Mouse (Mus musculus): ENCODE results near the gene Zkscan1. TPM values are rescaled to one million over a fixed set of nuclear protein-coding genes. Genes with fewer than 3 reads are reported as not detected.

Gene Zkscan1
- polyA plus RNA-seq, 1 experiment from 2014 or later: 31.2 TPM

DNA sequence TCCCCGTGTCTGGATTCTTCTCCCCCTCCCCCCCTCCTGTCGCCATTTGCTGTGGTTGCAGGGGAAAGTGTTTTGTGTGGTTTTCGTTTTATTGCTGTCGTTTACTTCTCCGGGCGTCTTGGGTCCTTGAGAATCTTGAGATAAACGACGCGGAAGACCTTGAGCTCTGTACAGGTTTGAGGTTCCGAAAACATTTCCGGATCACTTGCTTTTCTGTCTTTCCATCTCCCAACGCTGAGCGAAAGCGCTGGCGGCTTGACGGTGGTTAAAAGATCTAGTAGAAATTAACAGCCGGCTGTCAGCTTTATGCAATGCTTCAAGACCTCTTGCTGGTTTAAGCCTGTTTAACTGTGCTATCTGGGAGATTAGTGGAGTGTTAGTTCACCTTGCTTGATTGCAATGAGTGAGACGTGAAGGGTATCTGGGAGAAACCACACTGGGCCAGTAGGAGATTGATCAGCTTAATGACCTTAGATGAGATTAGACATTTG, 582 bp downstream of the Zkscan1 start:
- H3K36me3 ChIP-seq (ENCODE audit: control insufficient read depth, insufficient read depth): no peaks in the 10 kb centered on the region
- ATAC-seq: peak; percentile 30; the same call in 1 of the 2 replicates
- under 1% methylated on average over 18 of the region's 18 CpGs for WGBS

DNA sequence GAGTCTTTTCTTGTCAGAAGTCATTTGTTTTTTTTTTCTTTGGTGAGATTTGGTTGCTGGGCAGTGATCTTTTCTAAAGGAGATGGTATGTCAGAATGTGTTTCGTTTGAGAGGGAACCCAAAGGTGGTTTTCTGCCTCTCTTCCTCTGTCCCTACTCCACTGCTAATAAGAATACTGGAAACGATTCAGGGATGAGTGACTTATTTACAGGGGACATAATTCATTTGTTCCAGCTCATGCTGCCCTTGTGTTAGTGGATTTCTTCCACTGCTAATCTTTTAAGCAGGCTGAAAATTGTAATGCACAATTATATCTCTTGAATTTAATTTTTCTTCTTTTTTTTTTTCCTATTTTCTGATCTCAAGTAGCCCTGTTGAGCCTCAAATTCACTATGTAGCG, 2.0 kb downstream of the Zkscan1 start:
- H3K9me3 ChIP-seq (ENCODE audit: control insufficient read depth, low read length): no peaks in the 10 kb centered on the region
- H3K27me3 ChIP-seq (replicated peaks; ENCODE audit: control insufficient read depth, insufficient read depth, low read length): no peaks in the 10 kb centered on the region
- H3K27ac ChIP-seq (ENCODE audit: low read length): no peak overlapping the region
- H3K4me2 ChIP-seq (ENCODE audit: low read length): peak overlapping the region; percentile 86
- no peak overlapping the region for H3K4me3 ChIP-seq (replicated peaks; ENCODE audit: low read length)
- no peak for ATAC-seq
- 80% methylated on average over 3 of the region's 3 CpGs for WGBS
- no peak overlapping the region for H3K9ac ChIP-seq (replicated peaks; ENCODE audit: low read depth, low read length)
- peaks cover 21% of the 10 kb centered on the region for H3K4me1 ChIP-seq (replicated peaks; ENCODE audit: control insufficient read depth, insufficient read depth, low read length)
- no peaks in the 10 kb centered on the region for H3K36me3 ChIP-seq (ENCODE audit: control insufficient read depth, insufficient read depth)

More for the DNA sequence above, 582 bp downstream of the Zkscan1 start:
- H3K9me3 ChIP-seq (ENCODE audit: control insufficient read depth, low read length): no peaks in the 10 kb centered on the region
- peak overlapping the region; percentile 75 for H3K4me3 ChIP-seq (replicated peaks; ENCODE audit: low read length)
- peak overlapping the region; percentile 86 for H3K4me2 ChIP-seq (ENCODE audit: low read length)
- peak overlapping the region; percentile 83 for H3K27ac ChIP-seq (ENCODE audit: low read length)
- H3K9ac ChIP-seq (replicated peaks; ENCODE audit: low read depth, low read length): peak overlapping the region; percentile 94
- H3K27me3 ChIP-seq (replicated peaks; ENCODE audit: control insufficient read depth, insufficient read depth, low read length): no peaks in the 10 kb centered on the region
- H3K4me1 ChIP-seq (replicated peaks; ENCODE audit: control insufficient read depth, insufficient read depth, low read length): peaks cover 21% of the 10 kb centered on the region

DNA sequence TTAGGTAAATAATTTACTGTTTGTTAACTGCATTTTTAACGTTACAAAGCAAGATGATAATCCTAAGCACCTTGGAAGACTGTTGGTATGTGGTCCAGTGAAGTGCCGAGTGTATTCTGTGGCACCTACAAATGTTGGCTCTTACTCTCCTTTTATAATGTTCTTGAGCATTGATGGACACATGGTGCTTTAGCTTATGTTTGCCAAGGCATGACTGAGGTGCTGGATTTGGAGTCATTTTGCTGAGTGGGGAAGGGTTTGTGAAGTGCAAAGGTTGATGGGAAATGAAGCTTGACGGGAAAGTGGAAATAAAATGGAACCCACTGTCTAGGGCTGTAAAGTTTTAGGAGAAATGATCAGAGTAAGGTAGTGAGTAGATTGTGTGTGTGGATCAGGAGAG, 3.5 kb downstream of the Zkscan1 start:
- H3K9ac ChIP-seq (replicated peaks; ENCODE audit: low read depth, low read length): no peak overlapping the region
- no peak overlapping the region for H3K27ac ChIP-seq (ENCODE audit: low read length)
- H3K4me1 ChIP-seq (replicated peaks; ENCODE audit: control insufficient read depth, insufficient read depth, low read length): peaks cover 21% of the 10 kb centered on the region
- ATAC-seq: no peak
- H3K4me2 ChIP-seq (ENCODE audit: low read length): no peak overlapping the region
- no peaks in the 10 kb centered on the region for H3K27me3 ChIP-seq (replicated peaks; ENCODE audit: control insufficient read depth, insufficient read depth, low read length)
- no peak overlapping the region for H3K4me3 ChIP-seq (replicated peaks; ENCODE audit: low read length)
- H3K9me3 ChIP-seq (ENCODE audit: control insufficient read depth, low read length): no peaks in the 10 kb centered on the region
- no peaks in the 10 kb centered on the region for H3K36me3 ChIP-seq (ENCODE audit: control insufficient read depth, insufficient read depth)
- 84% methylated on average over 3 of the region's 3 CpGs for WGBS

DNA sequence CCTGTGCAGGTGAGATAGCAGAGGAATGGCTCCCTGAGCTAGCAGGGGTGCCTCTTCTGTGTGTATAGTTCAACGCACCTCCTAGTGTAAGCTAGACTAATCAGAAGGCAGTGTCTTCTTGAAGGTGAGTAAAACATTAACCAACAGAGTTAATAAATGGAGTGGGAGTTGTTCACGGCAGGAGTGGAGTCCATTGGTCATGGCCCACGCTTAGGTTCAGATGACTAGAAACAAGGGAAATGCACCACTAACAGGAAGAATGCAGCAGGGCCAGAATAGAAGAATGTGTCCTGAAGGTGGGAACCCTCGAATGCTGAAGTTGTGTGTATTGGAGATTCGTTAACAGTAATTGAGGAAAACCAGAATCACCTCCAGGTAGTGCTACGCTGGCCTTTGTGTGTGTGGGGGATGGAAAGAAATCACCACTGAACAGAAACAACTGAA, 4.2 kb downstream of the Zkscan1 start:
- H3K36me3 ChIP-seq (ENCODE audit: control insufficient read depth, insufficient read depth): peaks cover 5% of the 10 kb centered on the region
- ATAC-seq: no peak
- H3K4me1 ChIP-seq (replicated peaks; ENCODE audit: control insufficient read depth, insufficient read depth, low read length): peaks cover 21% of the 10 kb centered on the region
- no peak overlapping the region for H3K4me2 ChIP-seq (ENCODE audit: low read length)
- 76% methylated on average over 6 of the region's 6 CpGs for WGBS
- no peak overlapping the region for H3K9ac ChIP-seq (replicated peaks; ENCODE audit: low read depth, low read length)
- no peak overlapping the region for H3K4me3 ChIP-seq (replicated peaks; ENCODE audit: low read length)
- H3K27ac ChIP-seq (ENCODE audit: low read length): no peak overlapping the region
- no peaks in the 10 kb centered on the region for H3K27me3 ChIP-seq (replicated peaks; ENCODE audit: control insufficient read depth, insufficient read depth, low read length)
- no peaks in the 10 kb centered on the region for H3K9me3 ChIP-seq (ENCODE audit: control insufficient read depth, low read length)

DNA sequence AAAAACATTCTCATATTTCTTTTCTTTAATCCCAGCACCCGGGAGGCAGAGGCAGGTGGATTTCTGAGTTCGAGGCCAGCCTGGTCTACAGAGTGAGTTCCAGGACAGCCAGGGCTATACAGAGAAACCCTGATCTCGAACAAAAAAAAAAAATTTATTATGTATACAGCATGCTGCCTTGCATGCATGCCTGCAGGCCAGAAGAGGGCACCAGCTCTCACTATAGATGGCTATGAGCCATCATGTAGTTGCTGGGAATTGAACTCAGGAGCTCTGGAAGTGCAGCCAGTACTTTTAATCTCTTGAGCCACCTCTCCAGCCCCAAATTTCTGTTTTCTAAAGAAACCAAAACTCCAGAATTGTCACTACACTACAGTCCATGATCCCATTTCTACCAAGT, 5.4 kb downstream of the Zkscan1 start:
- no peak for ATAC-seq
- H3K4me1 ChIP-seq (replicated peaks; ENCODE audit: control insufficient read depth, insufficient read depth, low read length): peaks cover 21% of the 10 kb centered on the region
- H3K4me3 ChIP-seq (replicated peaks; ENCODE audit: low read length): no peak overlapping the region
- H3K27ac ChIP-seq (ENCODE audit: low read length): no peak overlapping the region
- no peaks in the 10 kb centered on the region for H3K27me3 ChIP-seq (replicated peaks; ENCODE audit: control insufficient read depth, insufficient read depth, low read length)
- 74% methylated on average over 3 of the region's 3 CpGs for WGBS
- peaks cover 15% of the 10 kb centered on the region for H3K36me3 ChIP-seq (ENCODE audit: control insufficient read depth, insufficient read depth)
- no peak overlapping the region for H3K9ac ChIP-seq (replicated peaks; ENCODE audit: low read depth, low read length)
- no peaks in the 10 kb centered on the region for H3K9me3 ChIP-seq (ENCODE audit: control insufficient read depth, low read length)
- H3K4me2 ChIP-seq (ENCODE audit: low read length): no peak overlapping the region

DNA sequence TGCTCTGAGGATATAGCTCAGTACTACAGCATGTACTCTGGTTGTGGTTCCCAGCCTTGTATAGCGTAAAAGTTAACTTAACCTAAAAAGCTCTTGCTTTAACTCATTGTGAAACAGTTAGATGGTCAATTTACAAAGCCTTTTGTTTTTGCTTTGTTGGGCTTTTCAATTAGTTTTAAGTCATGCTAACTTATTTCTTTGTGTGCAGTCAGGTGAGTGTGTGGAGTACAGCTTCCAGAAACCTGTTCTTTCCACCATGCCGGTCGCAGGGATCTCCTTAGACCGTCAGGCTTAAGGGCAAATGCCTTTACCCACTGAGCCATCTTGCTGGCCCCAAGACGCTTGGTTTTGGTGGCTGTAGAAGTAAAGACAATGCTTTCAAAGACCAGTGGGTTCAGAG, 5.9 kb downstream of the Zkscan1 start:
- Histone ChIP-seq H3K27me3 (replicated peaks; ENCODE audit: control insufficient read depth, insufficient read depth, low read length) (no peaks in the 10 kb centered on the region), H3K4me1 (replicated peaks; ENCODE audit: control insufficient read depth, insufficient read depth, low read length) (peaks cover 21% of the 10 kb centered on the region), H3K36me3 (ENCODE audit: control insufficient read depth, insufficient read depth) (peaks cover 15% of the 10 kb centered on the region), H3K4me3 (replicated peaks; ENCODE audit: low read length) (no peak overlapping the region), H3K9me3 (ENCODE audit: control insufficient read depth, low read length) (no peaks in the 10 kb centered on the region), H3K9ac (replicated peaks; ENCODE audit: low read depth, low read length) (no peak overlapping the region), H3K27ac (ENCODE audit: low read length) (no peak overlapping the region), H3K4me2 (ENCODE audit: low read length) (no peak overlapping the region)
- ATAC-seq: no peak
- 87% methylated on average over 5 of the region's 5 CpGs for WGBS

DNA sequence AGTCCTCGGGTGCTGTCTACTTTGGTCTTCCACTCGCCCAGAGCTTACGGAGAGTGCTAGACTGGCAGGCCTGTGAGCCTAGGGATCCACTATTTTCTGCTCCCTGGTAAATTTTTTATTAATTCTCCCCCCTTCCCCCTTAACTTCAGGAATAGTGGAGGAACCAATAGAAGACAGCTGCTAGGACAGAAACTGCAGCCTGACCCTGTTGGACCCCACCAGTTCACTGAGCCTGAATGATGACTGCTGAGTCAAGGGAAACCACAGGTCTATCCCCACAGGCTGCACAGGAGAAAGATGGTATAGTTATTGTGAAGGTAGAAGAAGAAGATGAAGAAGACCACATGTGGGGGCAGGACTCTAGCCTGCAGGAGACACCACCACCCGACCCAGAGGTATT, 7.9 kb downstream of the Zkscan1 start:
- Histone ChIP-seq H3K4me3 (replicated peaks; ENCODE audit: low read length) (no peak overlapping the region), H3K27ac (ENCODE audit: low read length) (no peak overlapping the region), H3K9me3 (ENCODE audit: control insufficient read depth, low read length) (no peaks in the 10 kb centered on the region), H3K27me3 (replicated peaks; ENCODE audit: control insufficient read depth, insufficient read depth, low read length) (no peaks in the 10 kb centered on the region), H3K36me3 (ENCODE audit: control insufficient read depth, insufficient read depth) (peaks cover 27% of the 10 kb centered on the region), H3K4me2 (ENCODE audit: low read length) (no peak overlapping the region), H3K4me1 (replicated peaks; ENCODE audit: control insufficient read depth, insufficient read depth, low read length) (peaks cover 7% of the 10 kb centered on the region), H3K9ac (replicated peaks; ENCODE audit: low read depth, low read length) (no peak overlapping the region)
- ATAC-seq: no peak
- WGBS: 97% methylated on average over 4 of the region's 4 CpGs

DNA sequence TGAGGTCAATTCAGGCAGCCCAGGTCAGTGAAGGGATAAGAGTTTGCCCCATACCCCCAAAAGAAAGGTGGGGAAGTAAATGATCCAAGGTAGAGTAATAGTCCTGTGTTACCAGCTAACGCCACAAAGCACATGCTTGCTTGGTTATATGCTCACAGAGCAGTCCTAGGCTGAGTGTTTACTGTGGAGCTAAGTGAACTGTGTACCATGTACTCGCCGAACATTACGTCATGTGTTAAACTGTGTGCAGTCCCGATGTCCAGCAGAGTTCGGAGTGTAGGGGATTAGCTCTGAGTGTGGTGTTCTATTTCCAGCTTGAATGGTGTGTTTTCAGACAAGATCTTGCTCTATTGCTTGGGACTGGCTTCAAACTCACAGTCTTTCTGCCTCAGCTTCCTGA, 9.6 kb downstream of the Zkscan1 start:
- Histone ChIP-seq H3K36me3 (ENCODE audit: control insufficient read depth, insufficient read depth) (peaks cover 43% of the 10 kb centered on the region), H3K27me3 (replicated peaks; ENCODE audit: control insufficient read depth, insufficient read depth, low read length) (no peaks in the 10 kb centered on the region)

DNA sequence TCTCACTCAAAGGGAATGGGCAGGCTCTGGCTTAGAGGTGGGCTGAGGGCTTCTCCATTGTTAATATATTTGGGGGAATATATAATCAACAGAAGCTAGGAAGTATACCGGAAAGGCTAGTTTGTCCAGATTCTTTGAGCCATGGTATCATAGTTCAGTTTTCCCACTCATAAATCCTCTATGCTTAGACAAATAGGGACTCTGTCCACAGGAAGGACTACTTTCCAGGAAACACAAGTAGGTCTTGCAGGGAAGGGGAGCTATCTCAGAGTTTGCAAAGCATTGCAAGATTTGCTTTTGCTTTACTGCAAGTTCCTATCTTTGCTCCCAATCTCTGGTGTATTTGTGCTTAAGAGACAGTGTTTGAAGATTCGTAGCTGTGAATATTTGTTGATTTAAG, 20.1 kb downstream of the Zkscan1 start:
- Histone ChIP-seq H3K4me3 (replicated peaks; ENCODE audit: low read length) (no peak overlapping the region), H3K9me3 (ENCODE audit: control insufficient read depth, low read length) (no peaks in the 10 kb centered on the region), H3K4me2 (ENCODE audit: low read length) (no peak overlapping the region), H3K27me3 (replicated peaks; ENCODE audit: control insufficient read depth, insufficient read depth, low read length) (no peaks in the 10 kb centered on the region), H3K36me3 (ENCODE audit: control insufficient read depth, insufficient read depth) (peaks cover 47% of the 10 kb centered on the region), H3K9ac (replicated peaks; ENCODE audit: low read depth, low read length) (no peak overlapping the region), H3K4me1 (replicated peaks; ENCODE audit: control insufficient read depth, insufficient read depth, low read length) (no peaks in the 10 kb centered on the region), H3K27ac (ENCODE audit: low read length) (no peak overlapping the region)
- WGBS: 92% methylated on average over 2 of the region's 2 CpGs
- no peak for ATAC-seq

More for the DNA sequence above, 9.6 kb downstream of the Zkscan1 start:
- Histone ChIP-seq H3K4me1 (replicated peaks; ENCODE audit: control insufficient read depth, insufficient read depth, low read length) (no peaks in the 10 kb centered on the region), H3K9ac (replicated peaks; ENCODE audit: low read depth, low read length) (no peak overlapping the region), H3K4me2 (ENCODE audit: low read length) (no peak overlapping the region), H3K4me3 (replicated peaks; ENCODE audit: low read length) (no peak overlapping the region), H3K9me3 (ENCODE audit: control insufficient read depth, low read length) (no peaks in the 10 kb centered on the region), H3K27ac (ENCODE audit: low read length) (no peak overlapping the region)
- 96% methylated on average over 6 of the region's 6 CpGs for WGBS
- no peak for ATAC-seq

DNA sequence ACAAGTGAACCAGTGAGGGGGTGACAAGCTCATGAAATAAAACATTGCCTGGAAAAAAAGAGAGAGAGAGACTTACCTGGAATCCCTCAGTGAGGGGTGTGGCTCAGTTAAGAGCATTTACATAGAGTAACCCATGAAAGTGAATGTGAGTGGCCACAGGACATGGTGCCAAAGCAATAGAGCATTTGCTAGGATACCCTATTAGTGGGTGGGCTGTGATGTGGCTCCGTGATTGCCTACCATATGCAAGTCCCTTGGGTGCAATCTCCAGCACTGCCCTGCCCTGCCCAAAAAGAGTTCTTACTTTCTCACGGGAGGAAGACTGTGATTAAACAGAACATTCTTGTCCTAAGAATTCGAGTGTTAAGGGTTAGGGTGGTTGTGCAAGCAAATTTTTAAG, 22.2 kb downstream of the Zkscan1 start:
- H3K9me3 ChIP-seq (ENCODE audit: control insufficient read depth, low read length): no peaks in the 10 kb centered on the region
- no peaks in the 10 kb centered on the region for H3K4me1 ChIP-seq (replicated peaks; ENCODE audit: control insufficient read depth, insufficient read depth, low read length)
- H3K27ac ChIP-seq (ENCODE audit: low read length): no peak overlapping the region
- no peak for ATAC-seq
- H3K4me2 ChIP-seq (ENCODE audit: low read length): no peak overlapping the region
- H3K27me3 ChIP-seq (replicated peaks; ENCODE audit: control insufficient read depth, insufficient read depth, low read length): no peaks in the 10 kb centered on the region
- H3K9ac ChIP-seq (replicated peaks; ENCODE audit: low read depth, low read length): no peak overlapping the region
- 72% methylated on average over 3 of the region's 3 CpGs for WGBS
- H3K36me3 ChIP-seq (ENCODE audit: control insufficient read depth, insufficient read depth): peaks cover 26% of the 10 kb centered on the region
- no peak overlapping the region for H3K4me3 ChIP-seq (replicated peaks; ENCODE audit: low read length)
